Mouse (Mus musculus) MEL (cell line): ENCODE measurements around the gene Fgfr1op2.

Source experiments
- CHD2 ChIP-seq: IDR thresholded peaks from 2 replicates; pipeline ENCODE4 v1.6.1; 2011; ENCODE audit warnings: low read length, improper control_type of control experiment
- CTCF ChIP-seq, 3 experiments: IDR thresholded peaks in 2 of 3; conservative IDR thresholded peaks in 1 of 3; 2 replicates each; pipeline ENCODE4 v1.5.1; 2011 to 2012; ENCODE audit warnings: low read length in 3 of 3, low read depth in 2 of 3, mild to moderate bottlenecking in 2 of 3, improper control_type of control experiment in 1 of 3, inconsistent platforms in 1 of 3, mixed read lengths in 1 of 3, moderate library complexity in 1 of 3; ENCODE audit not compliant: control insufficient read depth in 1 of 3, insufficient read depth in 1 of 3, poor library complexity in 1 of 3, severe bottlenecking in 1 of 3
- EP300 ChIP-seq, 2 experiments: IDR thresholded peaks; 2 replicates each; pipeline ENCODE4 v1.6.1; 2011; ENCODE audit warnings: improper control_type of control experiment in 2 of 2, low read length in 2 of 2, low read depth in 1 of 2, mild to moderate bottlenecking in 1 of 2
- ETS1 ChIP-seq: IDR thresholded peaks from 2 replicates; pipeline ENCODE4 v1.6.1; 2012; ENCODE audit warnings: low read depth, mild to moderate bottlenecking, inconsistent platforms, low read length, improper control_type of control experiment, moderate library complexity
- GATA1 ChIP-seq: IDR thresholded peaks from 2 replicates; pipeline ENCODE4 v1.6.1; 2011; ENCODE audit warnings: low read depth, low read length, improper control_type of control experiment
- MYB ChIP-seq: IDR thresholded peaks from 2 replicates; pipeline ENCODE4 v1.6.1; 2011; ENCODE audit warnings: mild to moderate bottlenecking, low read depth, low read length, improper control_type of control experiment
- MYC ChIP-seq: IDR thresholded peaks from 2 replicates; pipeline ENCODE4 v1.6.1; 2011; ENCODE audit warnings: low read depth, mild to moderate bottlenecking, low read length, improper control_type of control experiment, moderate library complexity
- NRF1 ChIP-seq: IDR thresholded peaks from 2 replicates; pipeline ENCODE4 v1.6.1; 2014; ENCODE audit warnings: low read depth, mild to moderate bottlenecking, inconsistent platforms, low read length, improper control_type of control experiment, moderate library complexity; ENCODE audit not compliant: poor library complexity, insufficient read depth, severe bottlenecking
- POLR2A ChIP-seq, 2 experiments: IDR thresholded peaks; 2 replicates each; pipeline ENCODE4 v1.6.1; 2011 to 2012; ENCODE audit warnings: low read length in 2 of 2, mild to moderate bottlenecking in 2 of 2, control low read depth in 1 of 2, improper control_type of control experiment in 1 of 2, low read depth in 1 of 2, moderate library complexity in 1 of 2; ENCODE audit not compliant: control insufficient read depth in 1 of 2, insufficient read depth in 1 of 2, poor library complexity in 1 of 2
- SMC3 ChIP-seq: IDR thresholded peaks from 2 replicates; pipeline ENCODE4 v1.6.1; 2011; ENCODE audit warnings: low read depth, low read length, improper control_type of control experiment
- TBP ChIP-seq: IDR thresholded peaks from 2 replicates; pipeline ENCODE4 v1.8.0; 2011; ENCODE audit warnings: low read depth, low read length, improper control_type of control experiment
- UBTF ChIP-seq: IDR thresholded peaks from 2 replicates; pipeline ENCODE4 v1.6.1; 2012; ENCODE audit warnings: low read depth, mild to moderate bottlenecking, inconsistent platforms, low read length, improper control_type of control experiment, moderate library complexity, borderline replicate concordance; ENCODE audit not compliant: insufficient read depth
- ZMIZ1 ChIP-seq: IDR thresholded peaks from 2 replicates; pipeline ENCODE4 v1.6.1; 2012; ENCODE audit warnings: low read depth, mild to moderate bottlenecking, inconsistent platforms, low read length, improper control_type of control experiment, moderate library complexity

GRCm38 (mm10) chr6:146578111-146578531 is 1.1 kb downstream of the Fgfr1op2 start:
- TF ChIP-seq POLR2A (IDR thresholded peaks at IDR 0.05; ENCODE audit: control insufficient read depth in 1 of 2, insufficient read depth in 1 of 2, low read depth in 1 of 2, low read length in 2 of 2, poor library complexity in 1 of 2) (no peak), TBP (no peak; the same call in 1 of the 2 replicates), MYC (no peak), SMC3 (no peak), UBTF (no peak), CTCF (IDR thresholded peaks at IDR 0.05 in 2 of 3, conservative IDR thresholded peaks at IDR 0.05 in 1 of 3; ENCODE audit: control insufficient read depth in 1 of 3, insufficient read depth in 1 of 3, low read depth in 2 of 3, low read length in 3 of 3, poor library complexity in 1 of 3, severe bottlenecking in 1 of 3) (no peak), EP300 (IDR thresholded peaks at IDR 0.05; ENCODE audit: low read depth in 1 of 2, low read length in 2 of 2) (no peak), CHD2 (no peak), ZMIZ1 (no peak), ETS1 (0 out of 2 replicates have a peak, but pooled peaks have one; percentile 21), GATA1 (no peak), NRF1 (no peak), MYB (no peak)
